Mouse (Mus musculus) G1E-ER4 (cell line): ENCODE results near the gene Akna. TPM values are rescaled to one million over a fixed set of nuclear protein-coding genes. Genes with fewer than 3 reads are reported as not detected.

Experiments used
- GATA1 ChIP-seq: IDR thresholded peaks from one replicate; pipeline ENCODE4 v1.8.0; 2012; ENCODE audit warnings: low read length, inconsistent platforms
- polyA plus RNA-seq: library from polyadenylated mRNA; stranded (reverse); fragments of >175 nt; gene quantifications from 2 replicates; pipeline ENCODE4 v1.2.3, GENCODE M21; 2012

Akna gene
- polyA plus RNA-seq, 1 experiment, result not detected

- no peak for TF ChIP-seq GATA1
Observed at GRCm38 (mm10) chr4:63420143-63420920, 17.2 kb upstream of the Akna start.

- TF ChIP-seq GATA1, result no peak
Observed at GRCm38 (mm10) chr4:63418270-63418669, 15.1 kb upstream of the Akna start.

DNA sequence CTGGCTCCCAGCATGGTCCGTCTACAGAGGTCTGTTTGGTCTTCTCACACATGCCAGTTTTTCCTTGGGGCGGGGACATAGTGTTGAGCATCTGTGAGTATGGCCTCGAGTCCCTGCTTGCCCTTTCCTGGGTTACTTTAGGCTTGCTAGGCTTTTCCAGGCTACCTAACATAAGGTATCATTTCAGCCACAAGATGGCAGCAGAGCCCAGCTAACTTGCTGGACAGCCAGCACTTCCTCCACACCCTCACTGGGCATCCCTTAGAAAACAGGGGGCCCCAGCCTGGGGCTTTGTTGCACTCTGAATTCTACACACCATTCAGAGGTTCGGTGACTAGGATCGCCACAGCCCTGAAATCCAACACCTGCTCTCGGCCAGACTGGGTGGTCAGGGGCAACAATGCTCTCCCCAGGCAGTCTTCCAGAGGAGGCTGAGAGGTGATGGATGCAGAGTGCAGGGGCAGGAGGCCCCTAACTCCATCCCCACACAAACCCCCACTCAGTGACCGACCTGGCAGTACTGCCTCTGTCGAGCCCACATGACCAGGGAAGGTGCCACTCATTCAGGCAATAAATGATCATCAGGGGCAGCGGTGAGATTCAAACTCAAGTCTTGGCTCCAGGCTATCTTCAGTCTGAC is 14.3 kb upstream of the Akna start:
- TF ChIP-seq GATA1, result no peak

DNA sequence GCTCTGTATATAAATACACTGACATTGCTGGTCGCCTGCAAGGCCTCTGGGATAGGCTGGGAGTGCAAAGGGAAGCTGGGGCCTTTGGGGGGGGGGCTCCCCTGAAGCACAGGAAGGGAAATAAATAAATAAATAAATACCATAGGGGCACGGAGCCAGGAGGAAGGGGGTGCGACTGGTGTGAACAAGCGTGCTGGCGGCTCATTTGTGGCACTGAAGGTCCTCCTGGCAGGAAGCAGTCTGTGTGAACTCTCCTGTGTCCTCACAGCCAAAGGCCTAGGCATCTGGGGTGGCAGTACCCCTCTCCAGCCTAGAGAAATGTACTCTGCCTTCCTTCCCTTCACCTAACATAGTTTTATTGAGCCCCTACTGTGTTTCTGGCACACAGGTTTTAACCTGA is 11.8 kb upstream of the Akna start:
- TF ChIP-seq GATA1, result no peak

GRCm38 (mm10) chr4:63411222-63411621 is 8.1 kb upstream of the Akna start:
- TF ChIP-seq GATA1, result no peak

DNA sequence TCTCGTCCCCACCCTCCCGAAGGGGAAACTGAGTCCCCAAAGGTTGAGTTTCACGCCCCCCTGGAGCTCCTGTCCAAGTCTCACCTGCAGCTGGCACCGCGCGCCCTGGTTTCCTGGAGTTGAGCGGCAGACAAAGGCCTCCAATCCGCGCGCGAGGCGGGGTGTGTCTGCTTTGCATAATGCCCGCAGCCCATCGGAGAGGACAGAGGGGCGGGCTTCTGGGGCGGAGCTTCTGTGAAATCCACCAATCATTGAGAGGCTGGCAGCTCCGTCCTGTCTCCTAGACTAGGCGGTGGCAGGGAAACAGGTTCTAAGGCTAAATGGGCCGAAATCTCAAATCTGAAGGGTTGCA is 7.4 kb upstream of the Akna start:
- TF ChIP-seq GATA1, result no peak

- no peak for TF ChIP-seq GATA1
Observed at GRCm38 (mm10) chr4:63409908-63410582, 6.9 kb upstream of the Akna start.

- no peak for TF ChIP-seq GATA1
Observed at GRCm38 (mm10) chr4:63409317-63409907, 6.3 kb upstream of the Akna start.

- TF ChIP-seq GATA1, result no peak
Observed at GRCm38 (mm10) chr4:63408649-63409048, 5.5 kb upstream of the Akna start.

DNA sequence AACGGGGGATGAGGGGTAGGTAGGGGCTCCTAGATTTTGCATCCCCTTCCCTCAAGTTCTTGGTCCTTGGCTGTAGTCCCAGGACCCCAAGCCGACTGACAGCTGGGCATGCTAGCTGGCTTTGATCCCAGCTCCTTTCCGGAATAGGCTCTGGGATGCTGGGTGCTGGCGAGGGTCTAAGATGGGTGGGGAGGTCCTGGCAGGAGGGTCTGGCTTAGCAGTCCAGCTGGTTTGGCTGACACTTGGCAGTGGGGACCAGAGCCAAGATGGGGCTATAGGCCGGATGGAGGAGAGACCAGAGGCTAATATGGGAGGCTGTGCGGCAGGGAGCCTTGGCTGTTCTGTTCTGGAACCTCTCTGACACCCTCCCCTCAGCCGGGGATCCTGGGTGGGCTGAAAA is 5.1 kb upstream of the Akna start:
- TF ChIP-seq GATA1, result no peak

DNA sequence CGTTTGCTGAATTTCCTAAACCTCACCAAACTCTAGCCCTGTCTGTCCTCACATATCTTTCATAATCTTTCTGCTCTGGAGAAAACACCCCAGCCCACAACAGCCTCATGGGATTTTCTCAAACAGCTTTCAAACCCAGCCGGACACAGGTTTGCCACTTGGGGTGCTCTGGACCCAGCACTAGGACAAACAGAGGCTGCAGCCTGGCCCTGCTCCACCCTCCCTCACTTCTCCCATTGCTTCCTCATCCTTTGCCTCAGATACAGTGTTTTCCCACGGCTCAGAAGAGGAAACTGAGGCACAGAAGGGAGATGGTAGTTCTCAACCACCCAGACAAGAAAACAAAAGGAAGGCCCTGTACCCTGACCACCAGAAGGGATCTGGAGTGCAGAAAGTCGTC is 2.5 kb upstream of the Akna start:
- no peak for TF ChIP-seq GATA1

GRCm38 (mm10) chr4:63405051-63405450 is 1.9 kb upstream of the Akna start:
- TF ChIP-seq GATA1, result no peak

GRCm38 (mm10) chr4:63404205-63404604 is 1.1 kb upstream of the Akna start:
- no peak for TF ChIP-seq GATA1

DNA sequence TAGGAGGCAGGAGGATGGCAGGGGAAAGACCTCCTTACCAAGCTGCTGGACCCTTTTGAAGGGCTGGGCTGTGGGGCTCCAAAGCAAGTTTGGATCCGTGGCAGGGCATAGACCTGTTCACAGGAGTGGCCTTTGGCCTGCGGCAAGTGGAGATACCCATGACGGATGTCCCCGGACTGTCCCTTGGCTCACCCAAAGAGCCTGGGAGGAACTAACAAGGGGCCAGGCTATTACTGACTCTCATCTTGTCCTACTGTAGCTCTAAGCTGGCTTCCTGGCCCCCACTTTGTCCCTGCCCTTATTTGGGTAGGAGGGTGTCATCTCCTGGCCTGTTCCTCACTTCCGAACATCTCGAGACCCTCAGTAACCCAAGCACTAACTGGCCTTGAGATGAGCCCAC is 596 bp downstream of the Akna start:
- TF ChIP-seq GATA1, result no peak

GRCm38 (mm10) chr4:63402056-63402455 is 1.1 kb downstream of the Akna start:
- no peak for TF ChIP-seq GATA1

DNA sequence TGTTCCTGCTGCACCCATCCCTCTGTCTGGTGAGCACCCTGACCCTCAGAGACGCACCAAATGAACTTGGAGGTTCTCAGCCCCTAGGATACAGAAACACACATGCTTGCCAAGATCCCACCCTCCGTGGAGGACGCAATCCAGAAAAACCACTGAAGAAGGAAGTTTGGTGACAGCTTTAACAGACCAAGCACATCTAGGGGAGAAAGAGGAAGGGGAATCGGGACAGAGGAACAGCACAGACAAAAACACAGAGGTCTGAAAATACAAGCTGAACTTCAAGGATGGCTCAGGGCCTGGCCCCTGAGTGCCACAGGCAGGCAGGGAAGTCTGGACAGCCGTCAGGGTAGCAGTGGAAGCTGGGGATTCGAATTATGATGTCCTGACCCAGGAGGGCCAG is 1.5 kb downstream of the Akna start:
- TF ChIP-seq GATA1, result no peak
